Mouse (Mus musculus) gastrocnemius, postnatal 36 days (tissue): ENCODE data around the gene Dnm2. TPM values are rescaled to one million over a fixed set of nuclear protein-coding genes. Genes with fewer than 3 reads are reported as not detected.
"Not testable (repeated sequence)": the region's sequence is repeated elsewhere in the genome, so short reads cannot be mapped to it uniquely, and the experiment has no call there.

Source experiments
- DNase-seq, 2 experiments: peaks; one replicate each; pipeline ENCODE4 v3.0.0; 2022
- intact Hi-C: fragments of 180-260 bp; cut with DNase I; formaldehyde crosslinking; loops from one replicate; pipeline ENCODE4 v1.15.1; 2025
- total RNA-seq, 2 experiments: library from RNA; stranded (reverse); gene quantifications; 2 replicates each; pipeline ENCODE4 v1.2.3; 2021

Gene Dnm2
- total RNA-seq, 2 experiments from 2014 or later: 36.8 to 37.2 TPM

DNA sequence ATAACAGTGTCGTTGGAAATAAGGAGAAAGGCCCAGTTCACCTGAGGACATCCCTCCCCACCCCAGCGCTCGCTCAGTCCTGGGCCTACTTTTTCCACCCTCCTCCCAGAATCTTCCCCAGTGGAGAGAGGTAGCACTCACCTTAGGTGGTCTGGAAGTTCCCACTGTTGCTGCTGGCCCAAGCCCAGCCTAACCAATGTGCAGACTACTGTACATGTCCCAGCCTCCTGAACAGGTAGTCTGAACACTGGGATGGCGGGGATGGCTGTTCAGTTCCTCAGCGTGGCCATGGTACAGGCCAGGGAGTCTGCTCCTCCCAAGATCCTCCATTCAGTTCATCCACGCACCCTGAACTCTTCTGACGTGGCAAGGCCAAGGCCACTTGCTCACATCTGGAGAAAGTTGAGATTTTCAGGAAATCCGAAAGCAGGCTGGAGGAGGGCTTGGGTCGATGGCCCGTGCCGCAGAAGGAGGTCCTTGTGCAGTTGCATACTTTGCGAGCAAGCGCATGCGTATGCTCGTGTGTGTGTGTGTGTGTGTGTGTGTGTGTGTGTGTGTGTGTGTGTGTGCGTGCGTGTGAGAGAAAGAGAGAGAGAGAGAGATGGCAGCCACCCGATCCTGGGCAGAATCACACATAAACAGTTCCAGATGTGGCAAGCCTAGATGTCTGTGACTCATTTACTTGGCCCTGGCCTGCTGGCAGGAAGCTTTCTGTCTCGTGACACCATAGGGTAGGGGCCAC is 71.8 kb downstream of the Dnm2 start:
- peak; percentile 70 to 76 for DNase-seq
- intact Hi-C loops: no loop called here

DNA sequence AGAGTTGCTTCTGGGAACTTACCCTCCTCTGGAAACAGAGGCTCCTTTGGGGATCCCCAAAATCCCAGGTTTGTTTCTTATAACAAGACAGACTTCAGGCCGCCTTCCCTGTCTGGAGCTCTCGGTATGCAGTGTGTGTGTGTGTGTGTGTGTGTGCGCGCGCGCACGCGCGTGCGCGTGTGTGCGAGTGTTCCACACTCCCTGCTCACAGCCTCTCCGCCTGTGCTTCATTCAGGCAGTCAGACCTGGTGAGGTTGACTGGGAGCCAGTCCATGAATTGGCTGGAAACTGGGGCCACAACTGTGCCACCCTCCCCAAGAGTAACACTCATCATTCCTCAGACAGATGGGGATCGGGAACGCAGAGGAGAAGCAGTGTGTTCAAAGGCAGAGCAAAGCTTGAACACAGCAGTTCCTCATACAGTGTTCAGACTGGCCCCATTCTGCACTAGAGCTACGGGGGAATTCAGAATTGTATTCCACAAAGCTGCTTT is 72.4 kb downstream of the Dnm2 start:
- no peak for DNase-seq
- intact Hi-C loops: no loop called here

DNA sequence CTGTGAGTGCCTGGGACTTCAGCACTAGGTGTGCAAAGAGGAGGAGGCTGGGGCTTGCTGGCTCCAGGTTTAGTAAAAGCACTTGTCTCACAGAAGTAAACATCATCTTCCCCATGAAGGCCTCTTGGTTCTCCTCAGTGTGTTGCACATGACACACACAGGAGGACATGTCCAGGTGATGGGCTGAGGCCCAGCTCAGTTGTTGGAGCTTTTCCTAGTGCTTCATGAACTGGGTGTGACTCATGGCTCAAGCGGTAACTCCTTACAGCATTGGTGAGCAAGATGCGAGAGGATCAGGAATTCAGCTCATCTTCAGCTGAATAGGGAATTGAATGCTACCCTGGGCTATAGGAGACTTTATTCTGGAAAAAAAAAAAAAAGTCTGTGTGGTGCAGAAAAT is 73.0 kb downstream of the Dnm2 start:
- no peak for DNase-seq
- intact Hi-C loops: no loop called here

DNA sequence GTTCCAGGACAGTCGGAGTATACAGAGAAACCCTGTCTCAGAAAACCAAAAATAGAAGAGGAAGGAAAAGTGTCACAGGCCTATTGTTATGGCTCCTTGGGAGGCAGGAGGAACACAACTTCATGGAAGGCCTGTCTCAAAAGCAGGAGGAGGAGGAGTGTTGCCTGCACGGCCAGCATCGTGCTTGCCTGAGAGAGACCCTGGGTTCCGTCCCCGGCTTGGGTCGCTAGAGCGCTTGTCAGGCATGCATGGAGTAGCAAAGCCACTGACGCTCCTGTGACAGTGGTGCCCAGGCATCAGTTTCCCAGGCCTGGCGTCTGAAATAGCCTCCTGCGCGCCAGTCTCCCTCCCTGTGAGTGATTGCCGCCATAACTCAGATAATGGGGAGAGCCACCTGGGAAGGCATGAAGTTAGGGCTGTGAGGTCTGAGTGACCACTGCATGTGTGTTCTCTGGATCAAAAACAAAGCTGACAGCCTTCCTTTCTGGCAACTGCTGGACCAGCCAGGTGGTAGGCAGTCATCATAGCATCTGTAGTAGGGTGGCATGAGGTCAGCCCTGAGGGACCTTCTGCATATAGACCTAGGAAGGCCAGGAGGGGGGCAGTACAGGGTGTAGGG is 73.7 kb downstream of the Dnm2 start:
- intact Hi-C loops: no loop called here
- DNase-seq: no peak

GRCm38 (mm10) chr9:21503352-21503751 is 78.6 kb downstream of the Dnm2 start:
- intact Hi-C loops: no loop called here
- DNase-seq: no peak

GRCm38 (mm10) chr9:21505767-21506166 is 81.1 kb downstream of the Dnm2 start:
- intact Hi-C loops: no loop called here
- DNase-seq: no peak

- DNase-seq: no peak
These were observed 83.2 kb downstream of the Dnm2 start for GRCm38 (mm10) chr9:21507753-21508430.

GRCm38 (mm10) chr9:21508871-21509404 is 84.2 kb downstream of the Dnm2 start:
- intact Hi-C loops: no loop called here
- no peak for DNase-seq

More at GRCm38 (mm10) chr9:21507753-21508430, 83.2 kb downstream of the Dnm2 start:
- intact Hi-C loops: no loop called here

DNA sequence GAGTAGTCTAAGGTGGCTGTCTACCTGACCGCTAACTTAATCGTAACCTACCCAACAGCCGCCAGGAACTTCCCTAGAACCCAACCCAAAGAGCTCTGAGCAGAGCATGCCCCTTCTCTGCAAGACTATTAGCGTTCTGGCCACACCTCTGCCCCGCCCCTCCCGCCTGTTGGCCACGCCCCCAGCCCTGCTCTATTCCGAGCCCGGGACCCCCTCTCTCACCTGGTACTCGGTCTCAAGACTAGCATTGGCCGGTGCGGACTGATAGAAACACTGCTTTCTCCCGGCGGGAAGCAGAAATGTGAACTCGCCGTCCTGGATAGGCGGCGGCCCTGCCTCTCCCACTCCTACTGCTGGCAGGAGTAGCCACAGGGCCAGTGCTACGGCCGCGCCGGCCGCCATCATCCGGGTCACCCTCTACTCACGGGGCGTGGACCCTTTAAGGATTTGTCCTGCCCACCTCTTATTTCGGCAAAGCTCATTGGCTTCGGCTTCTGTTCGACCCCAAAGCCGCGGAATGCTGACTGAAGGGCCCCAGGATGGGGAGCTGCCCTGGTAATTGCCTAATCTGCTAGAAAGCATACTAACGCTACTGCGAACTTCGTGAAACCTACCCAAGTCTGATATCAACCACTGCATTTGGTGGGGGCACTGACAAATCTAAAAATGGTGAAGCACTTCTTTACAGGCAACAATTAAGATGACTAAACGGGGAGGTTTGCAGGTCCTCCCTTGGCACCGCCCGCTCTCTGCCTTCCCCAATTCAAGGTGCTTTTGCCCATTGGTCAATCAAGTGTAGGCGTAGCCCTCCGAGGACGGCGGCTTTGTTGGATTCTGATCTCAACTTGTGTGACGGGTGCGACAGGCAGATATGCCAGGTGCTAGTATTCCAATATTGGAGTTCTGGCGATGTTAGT is 85.3 kb downstream of the Dnm2 start, which contains the start of gene Tmed1:
Gene Tmed1, minus strand, starts transcription at position 481 of the 917 bp plus-strand sequence.
- intact Hi-C loops: no loop called here
- DNase-seq: peak; percentile 89 to 92

DNA sequence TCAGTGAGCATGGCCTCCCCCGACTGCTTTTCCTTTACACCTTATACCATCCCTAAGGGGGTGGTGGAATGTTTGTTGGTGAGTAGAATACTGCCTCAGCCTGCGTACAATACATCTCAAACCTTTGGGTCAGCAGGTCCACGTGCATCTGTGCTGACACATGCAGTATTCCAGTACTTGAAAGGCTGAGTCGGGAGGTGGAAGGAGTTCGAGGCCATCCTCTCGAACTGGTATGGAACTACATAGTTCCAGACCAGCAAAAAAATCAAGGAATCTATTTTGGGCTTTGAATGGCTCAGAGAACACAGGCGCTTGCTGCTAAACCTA is 85.9 kb downstream of the Dnm2 start:
- intact Hi-C loops: no loop called here

DNA sequence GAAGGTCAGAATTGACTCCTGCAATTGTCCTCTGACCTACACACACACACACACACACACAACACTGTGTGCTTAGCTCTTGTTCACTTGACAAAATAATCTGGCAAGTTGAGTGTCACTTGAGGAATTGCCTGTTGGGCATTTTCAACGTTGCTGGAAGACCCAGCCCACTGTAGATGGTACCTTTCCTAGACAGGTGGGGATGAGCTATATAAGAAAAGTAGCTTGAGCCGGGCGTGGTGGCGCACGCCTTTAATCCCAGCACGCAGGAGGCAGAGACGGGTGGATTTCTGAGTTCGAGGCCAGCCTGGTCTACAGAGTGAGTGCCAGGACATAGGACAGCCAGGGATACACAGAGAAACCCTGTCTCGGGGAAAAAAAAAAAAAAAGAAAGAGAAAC is 86.3 kb downstream of the Dnm2 start:
- intact Hi-C loops: no loop called here

More for the DNA sequence above, 85.9 kb downstream of the Dnm2 start:
- no peak for DNase-seq

GRCm38 (mm10) chr9:21513466-21513865 is 88.8 kb downstream of the Dnm2 start:
- no peak for DNase-seq
- intact Hi-C loops: no loop called here

More for the DNA sequence above, 86.3 kb downstream of the Dnm2 start:
- no peak for DNase-seq

GRCm38 (mm10) chr9:21517947-21518495 is 93.3 kb downstream of the Dnm2 start:
- intact Hi-C loops: no loop called here

DNA sequence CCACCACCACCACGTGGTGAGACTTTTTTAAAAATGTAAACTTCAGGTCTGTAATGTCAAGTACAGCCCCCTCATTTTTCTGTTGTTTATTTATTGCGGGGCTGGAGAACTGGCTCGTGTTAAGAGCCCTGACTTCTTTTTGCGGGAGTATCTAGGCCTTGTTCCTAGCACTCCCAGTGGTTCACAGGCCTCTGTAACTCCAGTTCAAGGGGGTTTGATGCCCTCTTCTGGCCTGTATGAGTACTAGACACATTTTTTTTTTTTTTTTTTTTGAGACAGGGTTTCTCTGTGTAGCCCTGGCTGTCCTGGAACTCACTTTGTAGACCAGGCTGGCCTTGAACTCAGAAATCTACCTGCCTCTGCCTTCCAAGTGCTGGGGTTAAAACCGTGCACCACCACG is 94.0 kb downstream of the Dnm2 start:
- DNase-seq, intact Hi-C loops: not testable (repeated sequence)

More at GRCm38 (mm10) chr9:21517947-21518495, 93.3 kb downstream of the Dnm2 start:
- DNase-seq: no peak

GRCm38 (mm10) chr9:21525142-21525936 is 100.6 kb downstream of the Dnm2 start:
- DNase-seq: no peak

GRCm38 (mm10) chr9:21525937-21526633 is 101.4 kb downstream of the Dnm2 start, which contains the start of gene AB124611:
Gene AB124611, plus strand, starts transcription at chr9:21526176.
- no peak for DNase-seq
- intact Hi-C loops: no loop called here

More at GRCm38 (mm10) chr9:21525142-21525936, 100.6 kb downstream of the Dnm2 start:
- intact Hi-C loops: no loop called here

GRCm38 (mm10) chr9:21526634-21526944 is 101.9 kb downstream of the Dnm2 start:
- intact Hi-C loops: no loop called here
- no peak for DNase-seq

GRCm38 (mm10) chr9:21527100-21527801 is 102.5 kb downstream of the Dnm2 start:
- no peak for DNase-seq
- intact Hi-C loops: no loop called here
